ENCODE assay signal across 17 mouse cellular contexts in genomic region chr5:32014786-32015185, GRCm38 (mm10).
"Had no signal": no experiment of that assay in that cellular context is flagged by ENCODE, and none has a peak within 500 bp of the region (broad histone marks: within the 10 kb centered on the region; RNA-seq: fewer than 3 reads in every experiment).

No protein-coding gene starts in this region.

- H3K36me3 ChIP-seq: heart, embryonic 12.5 days; hindbrain, embryonic 12.5 days; intestine, embryonic 15.5 days; limb, embryonic 13.5 days; limb, embryonic 15.5 days; liver, embryonic 12.5 days had no signal

- H3K27me3 ChIP-seq: heart, embryonic 12.5 days; hindbrain, embryonic 12.5 days; intestine, embryonic 15.5 days; limb, embryonic 13.5 days; limb, embryonic 15.5 days; liver, embryonic 12.5 days had no signal

- DNase-seq: gastrocnemius, postnatal 25 days; heart, adult 2 months; heart, postnatal 10 days; heart, postnatal 36 days; kidney, adult 18-20 months; kidney, adult 8-10 months; kidney, postnatal 10 days; kidney, postnatal 25 days; kidney, postnatal 4 days; layer of hippocampus, postnatal 36 days; left cerebral cortex, postnatal 4 days had no signal
